Mouse (Mus musculus): ENCODE results near the gene Mylk3. TPM values are rescaled to one million over a fixed set of nuclear protein-coding genes. Genes with fewer than 3 reads are reported as not detected.

Gene Mylk3
- polyA plus RNA-seq, 1 experiment from 2014 or later, result 224 TPM

- ATAC-seq (replicated peaks; ENCODE audit: insufficient number of reproducible peaks, insufficient read depth, low FRiP score, low read depth), result no peak
- Histone ChIP-seq H3K27ac (peak overlapping the region; percentile 98), H3K36me3 (peaks cover 16% of the 10 kb centered on the region; the same call in 1 of the 2 replicates), H3K27me3 (no peaks in the 10 kb centered on the region), H3K9ac (peak overlapping the region; percentile 70), H3K9me3 (replicated peaks) (no peaks in the 10 kb centered on the region), H3K4me2 (peak overlapping the region; percentile 69), H3K4me1 (replicated peaks) (peaks cover 47% of the 10 kb centered on the region), H3K4me3 (peak overlapping the region; percentile 59)
- WGBS, result 43% methylated on average over 4 of the region's 4 CpGs
These were observed 23.9 kb downstream of the Mylk3 start for GRCm38 (mm10) chr8:85362211-85362610.

- no peak for ATAC-seq (replicated peaks; ENCODE audit: insufficient number of reproducible peaks, insufficient read depth, low FRiP score, low read depth)
- H3K9ac ChIP-seq, result no peak overlapping the region
- H3K4me2 ChIP-seq, result no peak overlapping the region
- WGBS, result 78% methylated on average over 4 of the region's 4 CpGs
- H3K4me3 ChIP-seq, result no peak overlapping the region
- H3K9me3 ChIP-seq (replicated peaks), result no peaks in the 10 kb centered on the region
- H3K27ac ChIP-seq, result no peak overlapping the region
- no peaks in the 10 kb centered on the region for H3K27me3 ChIP-seq
- peaks cover 65% of the 10 kb centered on the region for H3K36me3 ChIP-seq
- 0 out of 2 replicates have a peak, but pooled peaks cover 3% of the 10 kb centered on the region for H3K4me1 ChIP-seq (replicated peaks)
These were observed 32.9 kb downstream of the Mylk3 start for GRCm38 (mm10) chr8:85353287-85353686.

DNA sequence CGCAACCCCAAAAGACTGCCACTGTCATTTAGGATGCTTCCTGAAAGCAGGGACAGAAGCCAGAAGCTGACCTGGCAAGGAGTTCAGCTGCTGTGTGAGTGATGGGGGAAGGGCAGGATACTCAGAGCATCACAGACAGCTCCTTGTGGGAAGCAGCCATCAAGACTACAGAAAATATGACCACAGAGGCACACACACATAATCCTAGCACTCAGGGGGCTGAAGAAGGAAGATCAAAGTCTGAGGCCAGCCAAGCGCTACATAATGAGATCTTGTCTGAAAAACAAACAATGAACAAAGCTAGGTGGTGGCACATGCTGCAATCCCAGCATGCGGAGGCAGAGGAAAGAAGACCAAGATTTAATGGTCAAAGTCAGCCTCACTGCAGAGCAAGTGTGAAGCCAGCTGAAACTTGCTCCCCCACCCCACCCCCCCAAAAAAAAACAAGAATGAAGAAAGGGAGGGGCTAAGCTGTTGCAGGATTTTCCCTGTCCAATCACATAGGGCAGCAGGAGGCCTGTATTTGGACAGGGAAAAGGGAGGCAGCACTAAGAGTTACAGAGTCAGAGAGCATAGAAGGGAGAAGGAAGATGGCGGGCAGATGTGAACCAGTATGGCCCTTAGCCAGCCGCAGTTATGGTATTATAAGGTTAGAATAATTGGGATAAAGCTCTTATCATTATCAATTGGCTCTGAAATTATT is 46.1 kb downstream of the Mylk3 start:
- ATAC-seq (replicated peaks; ENCODE audit: insufficient number of reproducible peaks, insufficient read depth, low FRiP score, low read depth), result no peak
- no peak overlapping the region for H3K4me2 ChIP-seq
- H3K27ac ChIP-seq, result no peak overlapping the region
- no peaks in the 10 kb centered on the region for H3K27me3 ChIP-seq
- H3K9ac ChIP-seq, result no peak overlapping the region
- WGBS, result 72% methylated on average over 5 of the region's 5 CpGs
- H3K9me3 ChIP-seq (replicated peaks), result no peaks in the 10 kb centered on the region
- H3K4me3 ChIP-seq, result no peak overlapping the region
- no peaks in the 10 kb centered on the region for H3K4me1 ChIP-seq (replicated peaks)
- peaks cover 41% of the 10 kb centered on the region for H3K36me3 ChIP-seq

DNA sequence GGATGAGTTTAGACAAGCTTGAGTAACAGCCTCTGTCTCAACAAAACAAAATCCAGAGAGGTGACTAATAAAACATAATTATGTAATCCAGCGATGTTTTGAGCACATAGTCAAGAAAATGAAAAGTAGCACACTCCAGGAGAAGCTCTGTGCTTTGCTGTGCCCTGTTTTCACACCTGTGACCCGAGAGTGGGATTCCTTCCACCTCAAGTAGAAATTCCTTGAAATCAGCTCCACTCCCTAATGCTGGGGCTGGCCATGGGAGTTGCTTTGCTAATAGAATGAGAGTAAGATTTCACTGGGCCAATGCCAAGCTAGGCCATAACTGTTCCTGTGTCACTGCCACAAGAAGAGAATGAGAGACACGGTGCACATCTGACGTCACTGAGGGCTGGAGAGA is 48.5 kb downstream of the Mylk3 start:
- ATAC-seq (replicated peaks; ENCODE audit: insufficient number of reproducible peaks, insufficient read depth, low FRiP score, low read depth), result no peak
- no peaks in the 10 kb centered on the region for H3K27me3 ChIP-seq
- peaks cover 49% of the 10 kb centered on the region for H3K36me3 ChIP-seq
- 69% methylated on average over 4 of the region's 4 CpGs for WGBS
- no peak overlapping the region for H3K9ac ChIP-seq
- no peaks in the 10 kb centered on the region for H3K9me3 ChIP-seq (replicated peaks)
- no peaks in the 10 kb centered on the region for H3K4me1 ChIP-seq (replicated peaks)
- no peak overlapping the region for H3K4me3 ChIP-seq
- H3K27ac ChIP-seq, result no peak overlapping the region
- no peak overlapping the region for H3K4me2 ChIP-seq

DNA sequence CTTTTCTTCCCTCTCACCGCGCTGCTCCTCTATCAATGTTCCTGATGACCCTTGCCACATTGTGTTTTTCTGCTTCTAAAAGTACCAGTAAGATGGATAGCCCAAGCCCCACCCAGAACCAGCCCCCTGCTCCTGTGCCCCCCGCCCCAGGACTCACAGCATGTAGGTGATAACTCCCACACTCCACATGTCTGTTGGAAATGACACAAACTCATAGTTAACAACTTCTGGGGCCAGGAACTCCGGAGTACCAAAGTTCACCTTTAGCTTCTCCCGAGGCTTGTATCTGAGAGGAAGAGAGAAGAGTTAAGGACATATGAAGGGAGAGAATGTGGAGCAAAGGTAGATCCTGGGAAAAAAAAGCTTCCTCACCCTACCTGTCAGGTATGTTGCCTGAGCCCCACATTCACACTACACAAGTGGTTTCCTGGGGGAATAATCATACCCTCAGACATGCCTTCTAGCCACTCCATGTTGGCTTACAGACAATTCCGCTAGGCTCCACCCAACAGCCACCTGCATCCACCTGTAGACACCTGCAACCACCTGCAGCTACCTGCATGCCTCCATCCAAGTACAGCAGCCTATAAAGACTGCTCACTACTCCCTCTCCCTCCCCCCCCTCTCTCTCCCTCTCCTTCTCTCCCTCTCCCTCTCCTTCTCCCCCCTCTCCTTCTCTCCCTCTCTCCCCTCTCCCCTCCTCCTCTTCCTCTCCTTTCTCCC is 49.8 kb downstream of the Mylk3 start:
- H3K4me2 ChIP-seq, result no peak overlapping the region
- 66% methylated on average over 6 of the region's 6 CpGs for WGBS
- no peak overlapping the region for H3K4me3 ChIP-seq
- no peaks in the 10 kb centered on the region for H3K9me3 ChIP-seq (replicated peaks)
- H3K9ac ChIP-seq, result no peak overlapping the region
- no peak overlapping the region for H3K27ac ChIP-seq
- ATAC-seq (replicated peaks; ENCODE audit: insufficient number of reproducible peaks, insufficient read depth, low FRiP score, low read depth), result no peak
- no peaks in the 10 kb centered on the region for H3K4me1 ChIP-seq (replicated peaks)
- H3K36me3 ChIP-seq, result peaks cover 52% of the 10 kb centered on the region
- no peaks in the 10 kb centered on the region for H3K27me3 ChIP-seq

GRCm38 (mm10) chr8:85335105-85335504 is 51.0 kb downstream of the Mylk3 start:
- H3K36me3 ChIP-seq, result peaks cover 45% of the 10 kb centered on the region
- no peak overlapping the region for H3K9ac ChIP-seq
- no peak overlapping the region for H3K4me2 ChIP-seq
- no peaks in the 10 kb centered on the region for H3K4me1 ChIP-seq (replicated peaks)
- no peak for ATAC-seq (replicated peaks; ENCODE audit: insufficient number of reproducible peaks, insufficient read depth, low FRiP score, low read depth)
- H3K4me3 ChIP-seq, result no peak overlapping the region
- H3K27ac ChIP-seq, result no peak overlapping the region
- no peaks in the 10 kb centered on the region for H3K9me3 ChIP-seq (replicated peaks)
- no peaks in the 10 kb centered on the region for H3K27me3 ChIP-seq

DNA sequence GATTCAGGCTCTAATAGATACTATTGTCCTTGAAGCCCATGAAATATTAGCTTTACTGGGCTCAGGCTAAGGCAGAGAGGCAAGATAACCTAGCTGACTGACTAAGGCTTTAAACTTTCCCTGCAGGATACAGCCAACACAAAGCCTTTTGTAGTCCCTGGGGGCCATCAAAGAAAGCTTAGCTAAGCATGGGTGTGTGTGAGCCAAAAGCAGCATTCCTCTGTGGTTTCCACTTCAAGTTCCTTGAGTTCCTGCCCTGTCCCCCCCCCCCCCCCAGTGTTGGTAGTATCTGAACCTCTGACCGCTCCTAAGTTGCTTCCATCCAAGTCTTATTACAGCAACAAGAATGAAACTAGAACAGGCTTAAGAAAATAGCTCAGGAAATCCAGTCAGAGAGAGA is 56.6 kb downstream of the Mylk3 start:
- H3K27me3 ChIP-seq, result no peaks in the 10 kb centered on the region
- no peak overlapping the region for H3K27ac ChIP-seq
- no peaks in the 10 kb centered on the region for H3K9me3 ChIP-seq (replicated peaks)
- no peaks in the 10 kb centered on the region for H3K4me1 ChIP-seq (replicated peaks)
- no peak overlapping the region for H3K4me2 ChIP-seq
- 50% methylated on average over 1 of the region's 1 CpGs for WGBS
- peak; percentile 43; the same call in 1 of the 2 replicates for ATAC-seq (replicated peaks; ENCODE audit: insufficient number of reproducible peaks, insufficient read depth, low FRiP score, low read depth)
- H3K9ac ChIP-seq, result no peak overlapping the region
- peaks cover 63% of the 10 kb centered on the region for H3K36me3 ChIP-seq
- H3K4me3 ChIP-seq, result no peak overlapping the region

GRCm38 (mm10) chr8:85327036-85327435 is 59.1 kb downstream of the Mylk3 start:
- H3K27me3 ChIP-seq, result no peaks in the 10 kb centered on the region
- 77% methylated on average over 9 of the region's 9 CpGs for WGBS
- H3K36me3 ChIP-seq, result peaks cover 60% of the 10 kb centered on the region
- no peak overlapping the region for H3K9ac ChIP-seq
- no peak overlapping the region for H3K4me2 ChIP-seq
- ATAC-seq (replicated peaks; ENCODE audit: insufficient number of reproducible peaks, insufficient read depth, low FRiP score, low read depth), result no peak
- no peak overlapping the region for H3K4me3 ChIP-seq
- no peak overlapping the region for H3K27ac ChIP-seq
- H3K9me3 ChIP-seq (replicated peaks), result no peaks in the 10 kb centered on the region
- H3K4me1 ChIP-seq (replicated peaks), result no peaks in the 10 kb centered on the region

DNA sequence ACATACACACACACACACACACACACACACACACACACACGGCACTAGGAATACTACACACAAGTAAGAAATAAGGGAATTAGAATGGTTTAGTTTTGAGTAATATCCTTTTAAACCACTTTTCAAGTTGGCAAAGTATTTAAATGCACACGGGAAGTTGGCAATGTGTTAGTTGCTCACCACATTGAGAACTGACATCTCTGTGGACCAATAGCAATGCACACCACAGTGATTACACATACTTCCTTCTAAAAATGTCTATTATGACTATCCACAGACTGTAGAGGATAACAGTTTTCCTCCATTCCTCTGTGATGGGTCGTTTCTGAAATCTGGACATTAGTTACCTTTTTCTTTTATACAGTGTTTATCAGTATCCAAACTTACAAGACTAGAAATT is 63.1 kb downstream of the Mylk3 start:
- 0 out of 2 replicates have a peak, but pooled peaks cover 3% of the 10 kb centered on the region for H3K4me1 ChIP-seq (replicated peaks)
- H3K36me3 ChIP-seq, result peaks cover 46% of the 10 kb centered on the region
- no peaks in the 10 kb centered on the region for H3K27me3 ChIP-seq
- H3K27ac ChIP-seq, result no peak overlapping the region
- no peak overlapping the region for H3K9ac ChIP-seq
- no peaks in the 10 kb centered on the region for H3K9me3 ChIP-seq (replicated peaks)
- WGBS, result 78% methylated on average over 3 of the region's 3 CpGs
- no peak overlapping the region for H3K4me3 ChIP-seq
- H3K4me2 ChIP-seq, result no peak overlapping the region
- no peak for ATAC-seq (replicated peaks; ENCODE audit: insufficient number of reproducible peaks, insufficient read depth, low FRiP score, low read depth)

GRCm38 (mm10) chr8:85321981-85322380 is 64.2 kb downstream of the Mylk3 start:
- no peak overlapping the region for H3K27ac ChIP-seq
- H3K4me3 ChIP-seq, result no peak overlapping the region
- ATAC-seq (replicated peaks; ENCODE audit: insufficient number of reproducible peaks, insufficient read depth, low FRiP score, low read depth), result no peak
- 84% methylated on average over 15 of the region's 15 CpGs for WGBS
- no peaks in the 10 kb centered on the region for H3K27me3 ChIP-seq
- H3K9me3 ChIP-seq (replicated peaks), result no peaks in the 10 kb centered on the region
- no peak overlapping the region for H3K4me2 ChIP-seq
- 0 out of 2 replicates have a peak, but pooled peaks cover 3% of the 10 kb centered on the region for H3K4me1 ChIP-seq (replicated peaks)
- peaks cover 35% of the 10 kb centered on the region for H3K36me3 ChIP-seq
- H3K9ac ChIP-seq, result no peak overlapping the region

- Histone ChIP-seq H3K27me3 (no peaks in the 10 kb centered on the region), H3K9ac (no peak overlapping the region), H3K4me2 (no peak overlapping the region), H3K27ac (no peak overlapping the region; the same call in 1 of the 2 replicates), H3K9me3 (replicated peaks) (no peaks in the 10 kb centered on the region), H3K4me1 (replicated peaks) (0 out of 2 replicates have a peak, but pooled peaks cover 3% of the 10 kb centered on the region), H3K4me3 (no peak overlapping the region), H3K36me3 (peaks cover under 1% of the 10 kb centered on the region; the same call in 1 of the 2 replicates)
- no peak for ATAC-seq (replicated peaks; ENCODE audit: insufficient number of reproducible peaks, insufficient read depth, low FRiP score, low read depth)
- 53% methylated on average over 4 of the region's 4 CpGs for WGBS
These were observed 67.6 kb downstream of the Mylk3 start for GRCm38 (mm10) chr8:85318534-85318933.
